Mouse (Mus musculus) liver, postnatal 0 days (tissue): ENCODE results near the gene Zbtb32. TPM values are rescaled to one million over a fixed set of nuclear protein-coding genes. Genes with fewer than 3 reads are reported as not detected.
A peak's percentile ranks its signal among the peaks of the same experiment; 100 is the strongest.

Experiments used
- ATAC-seq: fragments of 200-750 bp; cut with Nextera tagmentation; 2 replicates; pipeline ENCODE4 v1.8.0; 2017; ENCODE audit warnings: mild to moderate bottlenecking, moderate library complexity
- DNase-seq: peaks from one replicate; pipeline ENCODE4 v3.0.0-alpha.2; 2016
- H3K27ac ChIP-seq: fragments of 300-500 bp; sonication (generic); 2 replicates; pipeline ENCODE4 v1.5.1; 2014; ENCODE audit warnings: antibody characterized with exemption, moderate library complexity, mild to moderate bottlenecking, low read depth
- H3K27me3 ChIP-seq: fragments of 300-500 bp; sonication (generic); 2 replicates; pipeline ENCODE4 v1.6.1; 2014; ENCODE audit warnings: low read length, control low read depth, mixed read lengths; ENCODE audit not compliant: insufficient read depth
- H3K36me3 ChIP-seq: fragments of 300-500 bp; sonication (generic); replicated peaks from 2 replicates; pipeline ENCODE4 v1.6.1; 2014; ENCODE audit warnings: mild to moderate bottlenecking, control low read depth, low read length, moderate library complexity, mixed read lengths; ENCODE audit not compliant: insufficient read depth
- H3K4me1 ChIP-seq: fragments of 300-500 bp; sonication (generic); 2 replicates; pipeline ENCODE4 v1.6.1; 2014; ENCODE audit warnings: antibody characterized with exemption, mild to moderate bottlenecking, control low read depth; ENCODE audit not compliant: insufficient read depth
- H3K4me2 ChIP-seq: fragments of 300-500 bp; sonication (generic); 2 replicates; pipeline ENCODE4 v1.6.1; 2014; ENCODE audit warnings: low read depth, mild to moderate bottlenecking, low read length, moderate library complexity, mixed read lengths
- H3K4me3 ChIP-seq: fragments of 300-500 bp; sonication (generic); 2 replicates; pipeline ENCODE4 v1.5.1; 2014; ENCODE audit warnings: low read depth, low read length
- H3K9ac ChIP-seq: fragments of 300-500 bp; sonication (generic); replicated peaks from 2 replicates; pipeline ENCODE4 v1.6.1; 2014; ENCODE audit warnings: mild to moderate bottlenecking, moderate library complexity
- H3K9me3 ChIP-seq: fragments of 300-500 bp; sonication (generic); 2 replicates; pipeline ENCODE4 v1.6.1; 2016; ENCODE audit warnings: mild to moderate bottlenecking, control low read depth, low read length, mixed read lengths
- CTCF ChIP-seq: sonication (generic); IDR thresholded peaks from 2 replicates; pipeline ENCODE4 v1.5.1; 2016; ENCODE audit warnings: antibody characterized with exemption, low read depth
- EP300 ChIP-seq: IDR thresholded peaks from 2 replicates; pipeline ENCODE4 v1.6.1; 2016; ENCODE audit warnings: antibody characterized with exemption, low read depth, mild to moderate bottlenecking
- WGBS: fragments of 180-500 bp; shearing (Covaris S2); extraction: QIAGEN DNeasy Blood & Tissue Kit; methylation state at CpG from one replicate; pipeline ENCODE4 v1.1.7; 2014; ENCODE audit not compliant: insufficient replicate concordance; 5-methylcytosine and 5-hydroxymethylcytosine counted together
- polyA plus RNA-seq: library from polyadenylated mRNA; unstranded; fragments of >200 nt; fragmentation: Nextera tagmentation; extraction: Ambion mirVana; gene quantifications from 2 replicates; pipeline ENCODE4 v1.2.1, GENCODE M21; 2015

Zbtb32 gene
- polyA plus RNA-seq, 1 experiment from 2014 or later: 1.2 TPM

DNA sequence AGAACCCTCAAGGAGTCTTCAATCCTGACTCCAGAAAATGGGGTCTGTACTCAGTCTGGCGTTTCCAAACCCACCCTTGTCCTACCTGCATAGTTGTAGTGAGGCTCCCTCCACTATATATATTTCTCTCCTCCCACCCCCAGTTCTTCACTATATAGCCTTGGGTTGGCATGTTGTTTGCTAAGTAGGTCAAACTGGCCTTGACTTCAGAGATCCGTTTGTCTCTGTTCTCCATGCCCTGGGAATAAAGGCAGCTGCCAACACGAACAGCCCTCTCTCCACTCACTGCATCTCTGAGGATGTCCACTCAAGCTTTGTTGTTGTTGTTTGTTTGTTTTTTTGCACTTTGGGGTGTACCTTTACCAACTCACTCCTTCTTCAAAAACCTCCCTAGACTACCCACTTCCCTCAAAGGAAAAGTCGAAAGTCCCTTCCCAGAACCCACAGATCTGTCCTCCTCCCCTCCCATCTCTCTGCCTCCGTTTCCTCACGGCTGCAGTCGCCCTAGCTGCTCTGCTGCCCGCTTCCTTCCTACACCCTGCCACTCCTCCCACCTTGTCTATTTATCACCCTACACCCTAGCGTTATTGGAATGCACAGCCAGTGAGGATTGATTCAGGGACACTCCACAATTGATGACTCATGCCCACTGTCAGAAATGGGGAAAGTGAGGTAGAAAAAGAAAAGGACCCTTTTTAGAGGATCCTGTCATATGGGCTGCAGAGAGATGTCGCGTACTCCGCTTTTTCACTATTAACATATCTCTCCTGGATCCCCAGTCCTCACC is 39.9 kb downstream of the Zbtb32 start:
- TF ChIP-seq CTCF: no peak
- no peak for TF ChIP-seq EP300
- WGBS: 8% methylated on average over 12 of the region's 12 CpGs
- Histone ChIP-seq H3K9me3 (no peaks in the 10 kb centered on the region), H3K9ac (peak overlapping the region; percentile 60), H3K4me1 (peaks cover 20% of the 10 kb centered on the region), H3K4me3 (peak overlapping the region; percentile 58), H3K4me2 (peak overlapping the region; percentile 80), H3K27me3 (no peaks in the 10 kb centered on the region), H3K27ac (peak overlapping the region; percentile 55), H3K36me3 (peaks cover 22% of the 10 kb centered on the region)
- ATAC-seq (peak; percentile 18), DNase-seq (no peak)

DNA sequence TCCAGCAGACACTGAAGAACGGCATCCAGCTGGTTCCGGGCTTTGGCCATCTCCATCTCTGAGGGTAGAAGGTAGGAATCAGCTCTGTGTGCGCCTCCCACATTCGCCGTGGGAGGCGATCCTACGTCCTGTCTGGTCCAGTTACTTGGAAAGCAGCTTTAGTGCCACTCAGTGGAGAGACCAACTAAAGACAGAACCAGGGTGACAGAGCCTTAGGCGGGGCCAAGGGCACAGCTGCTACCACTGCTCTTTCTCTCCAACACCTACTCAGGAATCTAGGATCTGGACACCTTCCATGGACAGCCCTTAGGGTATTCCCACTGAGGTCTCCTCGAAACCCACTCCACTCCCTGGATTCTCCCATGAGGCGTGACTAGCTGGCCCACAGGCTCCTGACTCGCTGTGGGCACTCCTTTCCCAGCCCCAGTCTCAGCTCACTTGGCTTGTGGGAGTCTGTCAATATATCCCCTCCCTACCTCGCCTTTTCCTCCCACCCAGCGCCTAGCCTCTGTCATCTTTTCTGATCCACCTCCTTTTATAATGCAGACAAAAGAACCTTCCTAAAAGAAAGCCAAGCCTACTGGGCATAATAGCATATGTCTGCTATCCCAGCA is 40.7 kb downstream of the Zbtb32 start:
- Histone ChIP-seq H3K4me3 (peak overlapping the region; percentile 58; the same call in 1 of the 2 replicates), H3K4me2 (peak overlapping the region; percentile 80), H3K27ac (no peak overlapping the region), H3K36me3 (peaks cover 22% of the 10 kb centered on the region), H3K4me1 (peaks cover 26% of the 10 kb centered on the region), H3K9ac (peak overlapping the region; percentile 31; the same call in 1 of the 2 replicates), H3K27me3 (no peaks in the 10 kb centered on the region), H3K9me3 (no peaks in the 10 kb centered on the region)
- WGBS: 84% methylated on average over 13 of the region's 13 CpGs
- DNase-seq: no peak
- ATAC-seq: no peak
- TF ChIP-seq EP300 (no peak), CTCF (no peak)

- no peaks in the 10 kb centered on the region for H3K27me3 ChIP-seq
- peaks cover 22% of the 10 kb centered on the region for H3K36me3 ChIP-seq
- H3K4me2 ChIP-seq: no peak overlapping the region
- ATAC-seq: no peak
- no peak for DNase-seq
- no peak overlapping the region for H3K4me3 ChIP-seq
- 92% methylated on average over 18 of the region's 18 CpGs for WGBS
- no peak overlapping the region for H3K27ac ChIP-seq
- peaks cover 26% of the 10 kb centered on the region for H3K4me1 ChIP-seq
- TF ChIP-seq EP300 (no peak), CTCF (peak; percentile 47)
- H3K9ac ChIP-seq: no peak overlapping the region
- H3K9me3 ChIP-seq: no peaks in the 10 kb centered on the region
Measured at GRCm38 (mm10) chr7:30556894-30557536, 41.7 kb downstream of the Zbtb32 start.

DNA sequence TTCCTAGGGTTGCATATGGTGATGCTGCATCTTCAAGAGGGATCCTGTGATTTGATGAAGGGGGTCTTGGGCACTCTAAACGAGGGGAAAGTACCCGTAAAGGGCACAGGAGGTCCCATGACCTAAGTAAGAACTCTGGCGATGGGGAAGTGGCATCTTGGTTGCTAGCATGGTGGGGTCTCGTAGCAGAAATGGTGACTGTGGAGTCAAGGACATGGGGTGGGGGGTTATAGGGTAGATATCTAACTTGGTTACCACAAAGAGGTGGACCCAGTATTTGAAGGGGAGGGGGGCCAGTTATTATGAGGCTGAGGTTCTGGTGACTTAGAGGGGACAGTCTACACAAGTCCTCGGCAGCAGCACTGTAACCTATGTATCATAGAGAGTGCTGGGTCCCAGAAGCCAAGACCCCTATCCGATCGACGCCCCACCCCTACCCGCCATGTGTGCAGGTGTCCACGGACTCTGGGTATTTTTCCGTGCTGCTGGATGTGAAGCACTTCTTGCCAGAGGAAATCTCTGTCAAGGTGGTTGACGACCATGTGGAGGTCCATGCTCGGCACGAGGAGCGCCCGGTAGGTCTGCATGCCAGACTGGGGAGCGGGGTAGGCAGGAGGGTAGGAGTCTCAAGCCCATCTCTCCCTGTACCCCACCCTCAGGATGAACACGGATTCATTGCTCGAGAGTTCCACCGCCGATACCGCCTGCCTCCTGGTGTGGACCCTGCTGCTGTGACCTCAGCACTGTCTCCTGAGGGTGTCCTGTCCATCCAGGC is 44.7 kb downstream of the Zbtb32 start:
- Histone ChIP-seq H3K9me3 (no peaks in the 10 kb centered on the region), H3K4me2 (peak overlapping the region; percentile 90), H3K36me3 (peaks cover 23% of the 10 kb centered on the region), H3K27me3 (no peaks in the 10 kb centered on the region), H3K9ac (peak overlapping the region; percentile 79), H3K27ac (no peak overlapping the region), H3K4me3 (peak overlapping the region; percentile 69), H3K4me1 (peaks cover 24% of the 10 kb centered on the region)
- 82% methylated on average over 22 of the region's 22 CpGs for WGBS
- ATAC-seq (no peak), DNase-seq (no peak)
- TF ChIP-seq CTCF (no peak), EP300 (no peak)

DNA sequence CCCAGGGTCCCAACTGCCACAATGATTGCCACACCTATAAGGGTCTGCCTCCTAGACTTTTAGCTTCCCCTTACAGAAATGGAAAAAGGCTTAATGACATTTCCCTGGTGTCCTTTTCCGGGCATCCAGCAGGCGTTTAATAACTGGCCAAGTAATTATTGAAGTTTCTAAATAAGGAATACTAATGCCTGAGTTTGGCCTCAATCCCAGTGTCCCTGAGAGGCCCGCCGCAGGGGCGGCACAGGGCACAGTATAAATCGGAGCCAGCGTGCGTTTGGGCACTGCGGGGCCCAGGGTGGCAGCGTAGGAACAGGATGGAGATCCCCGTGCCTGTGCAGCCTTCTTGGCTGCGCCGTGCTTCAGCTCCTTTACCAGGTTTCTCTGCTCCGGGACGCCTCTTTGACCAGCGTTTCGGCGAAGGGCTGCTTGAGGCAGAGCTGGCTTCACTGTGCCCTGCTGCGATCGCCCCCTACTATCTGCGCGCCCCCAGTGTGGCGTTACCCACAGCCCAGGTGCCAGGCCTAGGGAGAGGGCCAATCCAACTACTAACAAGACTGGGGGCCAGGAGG is 45.6 kb downstream of the Zbtb32 start:
- Histone ChIP-seq H3K27ac (peak overlapping the region; percentile 88), H3K36me3 (peaks cover 25% of the 10 kb centered on the region), H3K4me1 (peaks cover 15% of the 10 kb centered on the region), H3K27me3 (no peaks in the 10 kb centered on the region), H3K9ac (peak overlapping the region; percentile 79), H3K4me2 (peak overlapping the region; percentile 90), H3K4me3 (peak overlapping the region; percentile 69), H3K9me3 (no peaks in the 10 kb centered on the region)
- TF ChIP-seq CTCF (no peak), EP300 (no peak)
- ATAC-seq: no peak
- 6% methylated on average over 23 of the region's 23 CpGs for WGBS
- peak; percentile 49 for DNase-seq
